Mouse (Mus musculus): ENCODE measurements around the gene Mrps12. TPM values are rescaled to one million over a fixed set of nuclear protein-coding genes. Genes with fewer than 3 reads are reported as not detected.

Mrps12 gene
- 135 and 138 TPM in 2 replicates for polyA plus RNA-seq (2016; fragmentation: Nextera tagmentation; extraction: Ambion mirVana)

- Histone ChIP-seq H3K36me3 (peaks cover 50% of the 10 kb centered on the region), H3K9ac (peak within 1 kb of the TSS; percentile 81), H3K4me1 (peaks cover 8% of the 10 kb centered on the region), H3K27me3 (no peaks in the 10 kb centered on the region), H3K4me2 (replicated peaks) (peak within 1 kb of the TSS; percentile 92), H3K4me3 (peak within 1 kb of the TSS; percentile 62), H3K27ac (peak within 1 kb of the TSS; percentile 80), H3K9me3 (no peaks in the 10 kb centered on the region)
- WGBS: under 1% methylated on average over 39 of the region's 39 CpGs
- ATAC-seq (ENCODE audit: insufficient number of reproducible peaks, insufficient read depth, low FRiP score, low TSS enrichment): peak; percentile 95
Measured at GRCm38 (mm10) chr7:28741709-28742438, at the start of gene Mrps12, which contains the start of gene Sars2. TSS of gene Mrps12 (minus strand) at chr7:28741820. TSS of gene Sars2 (plus strand) at chr7:28741992.

GRCm38 (mm10) chr7:28790066-28790806 lies 48.6 kb upstream of the Mrps12 start:
- 47% methylated on average over 8 of the region's 8 CpGs for WGBS
- H3K4me1 ChIP-seq: peaks cover 14% of the 10 kb centered on the region
- H3K4me2 ChIP-seq (replicated peaks): no peak overlapping the region
- H3K9me3 ChIP-seq: no peaks in the 10 kb centered on the region
- no peaks in the 10 kb centered on the region for H3K27me3 ChIP-seq
- H3K9ac ChIP-seq: no peak overlapping the region
- H3K27ac ChIP-seq: peak overlapping the region; percentile 73; the same call in 1 of the 2 replicates
- H3K36me3 ChIP-seq: peaks cover 24% of the 10 kb centered on the region
- ATAC-seq (ENCODE audit: insufficient number of reproducible peaks, insufficient read depth, low FRiP score, low TSS enrichment): peak; percentile 48; the same call in 1 of the 2 replicates
- no peak overlapping the region for H3K4me3 ChIP-seq

- Histone ChIP-seq H3K9me3 (no peaks in the 10 kb centered on the region), H3K27ac (peak overlapping the region; percentile 73), H3K4me1 (peaks cover 14% of the 10 kb centered on the region), H3K9ac (peak overlapping the region; percentile 13; the same call in 1 of the 2 replicates), H3K4me2 (replicated peaks) (no peak overlapping the region), H3K36me3 (peaks cover 24% of the 10 kb centered on the region), H3K4me3 (no peak overlapping the region), H3K27me3 (no peaks in the 10 kb centered on the region)
- ATAC-seq (ENCODE audit: insufficient number of reproducible peaks, insufficient read depth, low FRiP score, low TSS enrichment): no peak
- 33% methylated on average over 3 of the region's 3 CpGs for WGBS
Measured at GRCm38 (mm10) chr7:28789235-28789634, 47.6 kb upstream of the Mrps12 start.

DNA sequence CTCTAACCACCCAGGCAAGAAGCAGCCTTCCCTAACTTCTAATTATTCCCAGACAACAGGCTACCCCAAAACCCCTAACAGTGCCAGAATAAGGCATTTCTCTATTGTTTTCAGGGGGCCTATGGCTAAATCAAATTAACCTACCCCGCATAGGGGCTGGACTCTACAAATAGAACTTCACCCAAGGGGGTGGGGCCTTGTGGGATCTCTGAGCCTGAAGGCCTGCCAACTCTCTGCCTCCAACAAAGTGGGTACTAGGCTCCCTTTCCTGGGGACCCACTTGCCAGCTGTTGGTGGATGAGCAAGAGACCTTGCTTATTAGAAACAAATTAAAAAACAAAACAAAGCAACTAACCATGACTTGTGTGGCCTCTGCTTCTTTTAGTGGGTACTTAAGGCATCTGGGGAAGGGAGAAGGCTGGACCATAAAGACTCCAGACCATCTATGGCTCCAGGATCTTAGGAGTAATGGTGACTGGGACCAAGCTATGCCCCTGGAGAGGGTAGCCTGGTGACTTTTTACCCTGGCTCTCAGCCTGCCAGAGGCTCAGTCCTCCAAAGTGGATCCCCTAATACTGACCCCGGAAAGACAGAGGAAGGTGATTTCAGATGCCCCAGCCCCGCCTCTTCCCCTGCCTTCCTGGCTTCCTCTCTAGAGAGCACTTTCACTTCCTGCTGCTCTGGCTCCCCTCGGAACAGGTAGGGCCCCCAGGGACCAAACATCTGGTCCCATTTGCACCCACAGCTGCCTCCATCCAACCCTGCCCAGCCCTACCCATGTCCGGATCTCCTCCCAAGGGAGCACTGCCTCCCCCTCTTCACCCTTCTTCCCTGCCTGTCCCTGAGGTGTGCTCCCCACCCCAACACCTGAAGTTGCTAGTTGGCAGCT lies 46.9 kb upstream of the Mrps12 start, which contains the start of gene Rinl:
TSS of gene Rinl (plus strand) at position 663 of the 889 bp plus-strand sequence.
- Histone ChIP-seq H3K27me3 (no peaks in the 10 kb centered on the region), H3K27ac (peak within 1 kb of the TSS; percentile 73)
- WGBS: 58% methylated on average over 5 of the region's 5 CpGs

DNA sequence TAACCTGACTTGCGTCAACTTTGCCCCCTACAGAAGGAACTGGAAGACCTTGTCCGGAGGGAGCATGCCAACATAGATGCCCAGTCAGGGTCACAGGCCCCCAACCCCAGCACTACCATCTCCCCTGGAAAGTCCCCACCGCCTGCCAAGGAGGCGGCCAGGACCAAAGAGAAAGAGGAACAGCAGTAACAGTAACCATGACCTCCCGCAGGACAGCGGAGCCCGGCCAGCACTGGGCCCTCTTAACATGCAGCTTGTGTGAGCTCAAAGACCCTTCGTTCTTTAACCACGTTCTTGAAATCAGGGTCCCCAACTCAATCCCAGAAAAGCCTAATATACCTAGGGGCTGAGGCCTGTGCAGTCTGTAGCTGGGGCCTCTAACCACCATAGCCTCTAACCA lies 46.3 kb upstream of the Mrps12 start:
- ATAC-seq (ENCODE audit: insufficient number of reproducible peaks, insufficient read depth, low FRiP score, low TSS enrichment): no peak
- Histone ChIP-seq H3K36me3 (peaks cover 35% of the 10 kb centered on the region), H3K4me3 (no peak overlapping the region), H3K9me3 (no peaks in the 10 kb centered on the region), H3K4me2 (replicated peaks) (no peak overlapping the region), H3K9ac (no peak overlapping the region), H3K27ac (no peak overlapping the region), H3K4me1 (peaks cover 14% of the 10 kb centered on the region), H3K27me3 (no peaks in the 10 kb centered on the region)
- 91% methylated on average over 9 of the region's 9 CpGs for WGBS

More for the DNA sequence above, 46.9 kb upstream of the Mrps12 start, which contains the start of gene Rinl:
- Histone ChIP-seq H3K4me3 (no peak within 1 kb of the TSS), H3K9me3 (no peaks in the 10 kb centered on the region), H3K36me3 (peaks cover 29% of the 10 kb centered on the region), H3K4me1 (peaks cover 14% of the 10 kb centered on the region), H3K9ac (peak within 1 kb of the TSS; percentile 13; the same call in 1 of the 2 replicates), H3K4me2 (replicated peaks) (no peak within 1 kb of the TSS)
- no peak for ATAC-seq (ENCODE audit: insufficient number of reproducible peaks, insufficient read depth, low FRiP score, low TSS enrichment)

DNA sequence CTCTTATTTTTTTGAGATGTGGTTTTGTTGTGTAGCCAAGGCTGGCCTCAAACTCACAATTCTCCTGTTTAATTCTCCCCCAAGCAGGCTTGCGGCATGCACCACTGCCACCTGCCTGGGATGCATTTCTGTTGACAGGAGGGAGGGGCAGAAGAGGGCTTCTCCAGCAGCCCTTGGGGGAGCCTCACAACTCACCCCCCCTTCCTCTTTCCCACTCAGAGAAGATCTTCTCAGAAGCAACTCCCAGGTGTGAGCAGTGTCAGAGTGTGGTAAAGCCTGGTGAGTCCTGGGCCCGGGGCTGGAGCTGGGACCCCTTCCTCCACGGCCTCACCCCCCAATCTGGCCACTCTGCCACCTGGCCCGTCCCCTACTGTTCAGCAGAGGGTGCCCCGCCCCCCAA lies 43.5 kb upstream of the Mrps12 start:
- Histone ChIP-seq H3K27ac (0 out of 2 replicates have a peak overlapping the region, but pooled peaks have one; percentile 13), H3K9me3 (no peaks in the 10 kb centered on the region), H3K9ac (no peak overlapping the region), H3K36me3 (peaks cover 37% of the 10 kb centered on the region), H3K4me2 (replicated peaks) (no peak overlapping the region), H3K4me3 (no peak overlapping the region), H3K27me3 (no peaks in the 10 kb centered on the region), H3K4me1 (peaks cover 17% of the 10 kb centered on the region)
- ATAC-seq (ENCODE audit: insufficient number of reproducible peaks, insufficient read depth, low FRiP score, low TSS enrichment): no peak
- WGBS: 82% methylated on average over 5 of the region's 5 CpGs

- H3K9ac ChIP-seq: no peak overlapping the region
- WGBS: 92% methylated on average over 8 of the region's 8 CpGs
- no peak overlapping the region for H3K27ac ChIP-seq
- H3K9me3 ChIP-seq: no peaks in the 10 kb centered on the region
- H3K36me3 ChIP-seq: peaks cover 35% of the 10 kb centered on the region
- H3K4me1 ChIP-seq: peaks cover 5% of the 10 kb centered on the region
- H3K4me2 ChIP-seq (replicated peaks): no peak overlapping the region
- H3K27me3 ChIP-seq: no peaks in the 10 kb centered on the region
- H3K4me3 ChIP-seq: no peak overlapping the region
- ATAC-seq (ENCODE audit: insufficient number of reproducible peaks, insufficient read depth, low FRiP score, low TSS enrichment): no peak
Measured at GRCm38 (mm10) chr7:28781261-28781663, 39.6 kb upstream of the Mrps12 start.

- Histone ChIP-seq H3K9me3 (no peaks in the 10 kb centered on the region), H3K9ac (0 out of 2 replicates have a peak overlapping the region, but pooled peaks have one; percentile 22), H3K27ac (no peak overlapping the region), H3K36me3 (peaks cover 36% of the 10 kb centered on the region), H3K4me1 (peaks cover 5% of the 10 kb centered on the region), H3K4me3 (no peak overlapping the region), H3K4me2 (replicated peaks) (no peak overlapping the region), H3K27me3 (no peaks in the 10 kb centered on the region)
- ATAC-seq (ENCODE audit: insufficient number of reproducible peaks, insufficient read depth, low FRiP score, low TSS enrichment): no peak
- 79% methylated on average over 7 of the region's 7 CpGs for WGBS
Measured at GRCm38 (mm10) chr7:28780857-28781256, 39.2 kb upstream of the Mrps12 start.

GRCm38 (mm10) chr7:28780067-28780658 lies 38.5 kb upstream of the Mrps12 start:
- Histone ChIP-seq H3K4me3 (no peak overlapping the region), H3K27ac (no peak overlapping the region), H3K9me3 (no peaks in the 10 kb centered on the region), H3K27me3 (no peaks in the 10 kb centered on the region), H3K36me3 (peaks cover 34% of the 10 kb centered on the region), H3K4me2 (replicated peaks) (no peak overlapping the region), H3K4me1 (peaks cover 5% of the 10 kb centered on the region), H3K9ac (peak overlapping the region; percentile 22; the same call in 1 of the 2 replicates)
- no peak for ATAC-seq (ENCODE audit: insufficient number of reproducible peaks, insufficient read depth, low FRiP score, low TSS enrichment)
- WGBS: 48% methylated on average over 6 of the region's 6 CpGs

DNA sequence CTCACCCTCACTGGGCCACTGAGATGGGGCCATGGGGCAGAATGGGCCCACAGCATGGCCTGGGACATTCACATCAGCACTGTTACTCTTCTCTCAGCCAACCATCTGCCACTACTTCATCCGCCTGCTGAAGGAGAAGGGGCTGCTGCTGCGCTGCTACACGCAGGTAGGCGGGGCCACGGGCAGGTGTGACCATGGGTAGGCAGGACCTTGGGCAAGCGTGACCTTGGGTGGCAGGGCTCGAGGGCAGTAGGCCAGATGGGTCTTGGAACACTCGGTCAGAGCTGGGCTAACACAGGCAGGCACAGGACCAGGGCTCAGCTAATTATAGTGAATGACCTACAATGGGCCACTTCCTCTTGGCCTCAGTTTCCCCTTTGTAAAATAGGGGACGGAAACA lies 37.2 kb upstream of the Mrps12 start:
- Histone ChIP-seq H3K4me2 (replicated peaks) (no peak overlapping the region), H3K9me3 (no peaks in the 10 kb centered on the region), H3K36me3 (peaks cover 39% of the 10 kb centered on the region), H3K27me3 (no peaks in the 10 kb centered on the region), H3K4me3 (no peak overlapping the region), H3K4me1 (peaks cover 5% of the 10 kb centered on the region), H3K27ac (no peak overlapping the region), H3K9ac (no peak overlapping the region)
- no peak for ATAC-seq (ENCODE audit: insufficient number of reproducible peaks, insufficient read depth, low FRiP score, low TSS enrichment)
- WGBS: 85% methylated on average over 9 of the region's 9 CpGs

- Histone ChIP-seq H3K36me3 (peaks cover 34% of the 10 kb centered on the region), H3K27ac (no peak overlapping the region), H3K4me3 (no peak overlapping the region), H3K4me1 (peaks cover under 1% of the 10 kb centered on the region), H3K9me3 (no peaks in the 10 kb centered on the region), H3K27me3 (no peaks in the 10 kb centered on the region), H3K4me2 (replicated peaks) (no peak overlapping the region), H3K9ac (no peak overlapping the region)
- WGBS: 86% methylated on average over 7 of the region's 7 CpGs
- no peak for ATAC-seq (ENCODE audit: insufficient number of reproducible peaks, insufficient read depth, low FRiP score, low TSS enrichment)
Measured at GRCm38 (mm10) chr7:28775129-28775528, 33.5 kb upstream of the Mrps12 start.

Measured in embryonic facial prominence, embryonic 12.5 days (tissue).